Comparison of ENCODE assay signal across 9 mouse cellular contexts in the genomic region with DNA sequence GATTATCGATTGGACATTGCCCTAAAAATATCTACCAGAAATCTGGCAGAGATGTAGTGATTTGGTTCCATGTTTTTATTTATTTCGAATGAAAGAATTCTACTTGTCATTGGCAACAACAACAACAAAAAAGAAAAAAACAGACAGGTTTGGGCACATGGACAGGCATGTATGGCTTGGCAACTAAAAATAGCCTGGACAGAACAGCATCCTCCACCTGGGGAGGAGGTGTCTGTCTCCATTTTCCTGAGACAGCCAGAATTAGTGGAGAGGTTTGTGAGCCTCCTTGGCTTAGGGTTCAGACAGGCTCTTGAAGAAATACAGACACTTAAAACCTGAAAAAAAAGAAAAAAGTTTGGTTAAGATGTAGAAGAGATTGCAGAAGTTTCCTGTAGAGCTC.
"Had no signal": no experiment of that assay in that cellular context is flagged by ENCODE, and none has a peak within 500 bp of the region (broad histone marks: within the 10 kb centered on the region; RNA-seq: fewer than 3 reads in every experiment).

No protein-coding gene starts in this region.

- DNase-seq: kidney, postnatal 25 days; layer of hippocampus, postnatal 36 days; liver, postnatal 0 days; lung, embryonic 14.5 days; retina, postnatal 1 day; thymus, adult 18-20 months; thymus, postnatal 36 days had no signal

- ATAC-seq: liver, postnatal 0 days; lung, postnatal 0 days; midbrain, embryonic 15.5 days had no signal
